Mouse (Mus musculus) hindbrain, embryonic 13.5 days (tissue): ENCODE results near the gene Fam122b. TPM values are rescaled to one million over a fixed set of nuclear protein-coding genes. Genes with fewer than 3 reads are reported as not detected.

Source experiments
- polyA plus RNA-seq: library from polyadenylated mRNA; unstranded; fragments of >200 nt; fragmentation: Nextera tagmentation; extraction: Ambion mirVana; gene quantifications from 2 replicates; pipeline ENCODE4 v1.2.1, GENCODE M21; 2015

Fam122b gene
- polyA plus RNA-seq, 1 experiment from 2014 or later = 3.4 TPM

Other genes starting within 250 kb of the Fam122b start
- 0.82 and 1.2 TPM in 2 replicates for gene Plac1, start 29.7 kb downstream of the Fam122b start, polyA plus RNA-seq
- gene Fam122c, start 3.6 kb upstream of the Fam122b start, polyA plus RNA-seq = not detected in 2 replicates
- 57.7 and 60.0 TPM in 2 replicates for gene Mospd1, start 100.7 kb upstream of the Fam122b start, polyA plus RNA-seq
- not detected in 2 replicates for gene Etd, start 165.1 kb upstream of the Fam122b start, polyA plus RNA-seq